In genomic region chr3:140340631-140341030, GRCm38 (mm10) we compare ENCODE assay signal across 24 mouse cellular contexts.
DNase-seq lines count a peak whose midpoint lies in the region; ATAC-seq lines count a peak whose summit lies in the region.
"Had no signal": no experiment of that assay in that cellular context is flagged by ENCODE, and none has a peak within 500 bp of the region (broad histone marks: within the 10 kb centered on the region; RNA-seq: fewer than 3 reads in every experiment).

No protein-coding gene starts in this region.

- peak; percentile 59 for DNase-seq in midbrain, embryonic 14.5 days
- no peak for DNase-seq in embryo, embryonic 10 days (ENCODE audit: low spot score)
- no peak for DNase-seq in urinary bladder, postnatal 14 days (ENCODE audit: low spot score)
- DNase-seq: adrenal gland, postnatal 14 days; cerebellum, adult 11 months; cerebellum, postnatal 14 days; gastrocnemius, postnatal 36 days; heart, adult 2 months; heart, postnatal 14 days; kidney, adult 8-10 months; kidney, postnatal 14 days; liver, postnatal 0 days; thymus, postnatal 14 days had no signal

- 0 out of 2 replicates have a peak, but pooled peaks cover 3% of the 10 kb centered on the region for H3K4me1 ChIP-seq in forebrain, embryonic 13.5 days
- H3K4me1 ChIP-seq in forebrain, embryonic 16.5 days (replicated peaks; ENCODE audit: control insufficient read depth, insufficient read depth, low read length): no peaks in the 10 kb centered on the region; the same call in 1 of the 2 replicates
- H3K4me1 ChIP-seq in neural tube, embryonic 13.5 days (replicated peaks): peaks cover 8% of the 10 kb centered on the region; the same call in 1 of the 2 replicates
- no peaks in the 10 kb centered on the region for H3K4me1 ChIP-seq in neural tube, embryonic 15.5 days
- H3K4me1 ChIP-seq in midbrain, embryonic 14.5 days (ENCODE audit: control insufficient read depth, insufficient read depth, low read length): 0 out of 2 replicates have a peak, but pooled peaks cover 4% of the 10 kb centered on the region
- H3K4me1 ChIP-seq in liver, embryonic 12.5 days: no peaks in the 10 kb centered on the region
- H3K4me1 ChIP-seq: embryonic facial prominence, embryonic 13.5 days; heart, embryonic 13.5 days had no signal

- H3K9me3 ChIP-seq in forebrain, embryonic 13.5 days (replicated peaks): no peaks in the 10 kb centered on the region
- H3K9me3 ChIP-seq in forebrain, embryonic 16.5 days (ENCODE audit: control insufficient read depth, low read length): no peaks in the 10 kb centered on the region
- H3K9me3 ChIP-seq in neural tube, embryonic 13.5 days: no peaks in the 10 kb centered on the region
- no peaks in the 10 kb centered on the region for H3K9me3 ChIP-seq in neural tube, embryonic 15.5 days (replicated peaks)
- no peaks in the 10 kb centered on the region for H3K9me3 ChIP-seq in midbrain, embryonic 14.5 days (ENCODE audit: control insufficient read depth, low read length)
- no peaks in the 10 kb centered on the region for H3K9me3 ChIP-seq in liver, embryonic 12.5 days (replicated peaks)
- H3K9me3 ChIP-seq: embryonic facial prominence, embryonic 13.5 days; heart, embryonic 13.5 days had no signal

- no peak overlapping the region for H3K27ac ChIP-seq in forebrain, embryonic 13.5 days
- H3K27ac ChIP-seq in forebrain, embryonic 16.5 days (ENCODE audit: low read length): no peak overlapping the region
- H3K27ac ChIP-seq in neural tube, embryonic 13.5 days (replicated peaks): 0 out of 2 replicates have a peak overlapping the region, but pooled peaks have one; percentile 18
- H3K27ac ChIP-seq in neural tube, embryonic 15.5 days (replicated peaks): no peak overlapping the region
- no peak overlapping the region for H3K27ac ChIP-seq in midbrain, embryonic 14.5 days (replicated peaks; ENCODE audit: low read depth, low read length)
- H3K27ac ChIP-seq in liver, embryonic 12.5 days: no peak overlapping the region
- H3K27ac ChIP-seq: embryonic facial prominence, embryonic 13.5 days; heart, adult 2 months; heart, embryonic 13.5 days had no signal

- no peaks in the 10 kb centered on the region for H3K36me3 ChIP-seq in forebrain, embryonic 13.5 days (ENCODE audit: poor library complexity, severe bottlenecking)
- no peaks in the 10 kb centered on the region for H3K36me3 ChIP-seq in forebrain, embryonic 16.5 days (ENCODE audit: control insufficient read depth, insufficient read depth)
- no peaks in the 10 kb centered on the region for H3K36me3 ChIP-seq in neural tube, embryonic 13.5 days
- no peaks in the 10 kb centered on the region for H3K36me3 ChIP-seq in neural tube, embryonic 15.5 days
- H3K36me3 ChIP-seq in midbrain, embryonic 14.5 days (ENCODE audit: control insufficient read depth, insufficient read depth, low read length): no peaks in the 10 kb centered on the region
- H3K36me3 ChIP-seq in liver, embryonic 12.5 days: no peaks in the 10 kb centered on the region
- H3K36me3 ChIP-seq: embryonic facial prominence, embryonic 13.5 days; heart, embryonic 13.5 days had no signal

- no peak overlapping the region for H3K9ac ChIP-seq in forebrain, embryonic 13.5 days
- no peak overlapping the region for H3K9ac ChIP-seq in forebrain, embryonic 16.5 days (replicated peaks; ENCODE audit: low read depth, low read length)
- no peak overlapping the region for H3K9ac ChIP-seq in neural tube, embryonic 13.5 days
- no peak overlapping the region for H3K9ac ChIP-seq in neural tube, embryonic 15.5 days (replicated peaks)
- H3K9ac ChIP-seq in midbrain, embryonic 14.5 days (replicated peaks; ENCODE audit: low read length): no peak overlapping the region
- H3K9ac ChIP-seq in liver, embryonic 12.5 days: no peak overlapping the region
- H3K9ac ChIP-seq: embryonic facial prominence, embryonic 13.5 days; heart, embryonic 13.5 days; liver, postnatal 0 days had no signal

- 55% methylated on average over 6 of the region's 6 CpGs for WGBS in forebrain, embryonic 13.5 days
- 48% methylated on average over 6 of the region's 6 CpGs for WGBS in forebrain, embryonic 16.5 days
- 57% methylated on average over 6 of the region's 6 CpGs for WGBS in neural tube, embryonic 13.5 days
- 50% methylated on average over 6 of the region's 6 CpGs for WGBS in neural tube, embryonic 15.5 days
- WGBS in midbrain, embryonic 14.5 days: 48% methylated on average over 6 of the region's 6 CpGs
- WGBS in liver, embryonic 12.5 days (ENCODE audit: insufficient replicate concordance): 71% methylated on average over 6 of the region's 6 CpGs

- no peak overlapping the region for H3K4me2 ChIP-seq in forebrain, embryonic 13.5 days
- no peak overlapping the region for H3K4me2 ChIP-seq in forebrain, embryonic 16.5 days (ENCODE audit: low read length)
- no peak overlapping the region for H3K4me2 ChIP-seq in neural tube, embryonic 13.5 days
- no peak overlapping the region for H3K4me2 ChIP-seq in neural tube, embryonic 15.5 days
- no peak overlapping the region for H3K4me2 ChIP-seq in midbrain, embryonic 14.5 days (ENCODE audit: low read length)
- no peak overlapping the region for H3K4me2 ChIP-seq in liver, embryonic 12.5 days
- H3K4me2 ChIP-seq: embryonic facial prominence, embryonic 13.5 days; heart, embryonic 13.5 days had no signal

- H3K27me3 ChIP-seq in forebrain, embryonic 13.5 days: no peaks in the 10 kb centered on the region
- H3K27me3 ChIP-seq in forebrain, embryonic 16.5 days (replicated peaks; ENCODE audit: control insufficient read depth, insufficient read depth, low read length): no peaks in the 10 kb centered on the region
- H3K27me3 ChIP-seq in neural tube, embryonic 13.5 days: no peaks in the 10 kb centered on the region
- H3K27me3 ChIP-seq in neural tube, embryonic 15.5 days (replicated peaks): no peaks in the 10 kb centered on the region
- H3K27me3 ChIP-seq in midbrain, embryonic 14.5 days (ENCODE audit: control insufficient read depth, insufficient read depth, low read length): no peaks in the 10 kb centered on the region
- no peaks in the 10 kb centered on the region for H3K27me3 ChIP-seq in liver, embryonic 12.5 days (replicated peaks)
- H3K27me3 ChIP-seq: embryonic facial prominence, embryonic 13.5 days; heart, embryonic 13.5 days had no signal

- peak; percentile 48; the same call in 1 of the 2 replicates for ATAC-seq in forebrain, embryonic 13.5 days
- ATAC-seq in forebrain, embryonic 16.5 days: no peak
- no peak for ATAC-seq in neural tube, embryonic 13.5 days (ENCODE audit: low read depth)
- ATAC-seq in neural tube, embryonic 15.5 days (ENCODE audit: low FRiP score): no peak
- ATAC-seq in midbrain, embryonic 14.5 days (ENCODE audit: low FRiP score, low TSS enrichment): peak; percentile 48; the same call in 1 of the 2 replicates
- ATAC-seq in liver, embryonic 12.5 days: no peak
- ATAC-seq: CD4-positive, CD25-positive, alpha-beta regulatory T cell, adult 4 months; inflammation-experienced regulatory T-cells, adult 6 months; liver, postnatal 0 days; lung, postnatal 0 days had no signal

- H3K4me3 ChIP-seq in forebrain, embryonic 13.5 days: no peak overlapping the region
- H3K4me3 ChIP-seq in forebrain, embryonic 16.5 days (replicated peaks; ENCODE audit: low read length): no peak overlapping the region
- no peak overlapping the region for H3K4me3 ChIP-seq in neural tube, embryonic 13.5 days
- H3K4me3 ChIP-seq in neural tube, embryonic 15.5 days (replicated peaks): no peak overlapping the region
- no peak overlapping the region for H3K4me3 ChIP-seq in midbrain, embryonic 14.5 days (replicated peaks; ENCODE audit: low read depth, low read length)
- no peak overlapping the region for H3K4me3 ChIP-seq in liver, embryonic 12.5 days
- H3K4me3 ChIP-seq: embryonic facial prominence, embryonic 13.5 days; erythroblast, embryonic 14.5 days; heart, adult 2 months; heart, embryonic 13.5 days had no signal

Comparison
In these comparisons a context has a peak if more than half of its experiments do, and no peak if none do; other contexts are left out.
1. ATAC-seq: peak in forebrain, embryonic 13.5 days (single experiment) and midbrain, embryonic 14.5 days (single experiment); none in forebrain, embryonic 16.5 days (single experiment), neural tube, embryonic 13.5 days (single experiment), neural tube, embryonic 15.5 days (single experiment) and liver, embryonic 12.5 days (single experiment).